Mouse (Mus musculus) embryonic facial prominence, embryonic 15.5 days (tissue): ENCODE results near the gene Tmem206. TPM values are rescaled to one million over a fixed set of nuclear protein-coding genes. Genes with fewer than 3 reads are reported as not detected.

Source experiments
- ATAC-seq: fragments of 200-750 bp; cut with Nextera tagmentation; 2 replicates; pipeline ENCODE4 v1.8.0; 2017; ENCODE audit warnings: low read depth, moderate TSS enrichment; ENCODE audit not compliant: insufficient number of reproducible peaks, low FRiP score, low TSS enrichment
- H3K27ac ChIP-seq: fragments of 300-500 bp; sonication (generic); replicated peaks from 2 replicates; pipeline ENCODE4 v1.5.1; 2015; ENCODE audit warnings: mild to moderate bottlenecking, inconsistent platforms
- H3K27me3 ChIP-seq: fragments of 300-500 bp; sonication (generic); 2 replicates; pipeline ENCODE4 v1.6.1; 2015; ENCODE audit warnings: inconsistent platforms
- H3K36me3 ChIP-seq: fragments of 300-500 bp; sonication (generic); 2 replicates; pipeline ENCODE4 v1.6.1; 2015; ENCODE audit warnings: mild to moderate bottlenecking, inconsistent platforms
- H3K4me1 ChIP-seq: fragments of 300-500 bp; sonication (generic); 2 replicates; pipeline ENCODE4 v1.6.1; 2015; ENCODE audit warnings: inconsistent platforms
- H3K4me2 ChIP-seq: fragments of 300-500 bp; sonication (generic); replicated peaks from 2 replicates; pipeline ENCODE4 v1.6.1; 2015; ENCODE audit warnings: mild to moderate bottlenecking, inconsistent platforms
- H3K4me3 ChIP-seq: fragments of 300-500 bp; sonication (generic); replicated peaks from 2 replicates; pipeline ENCODE4 v1.5.1; 2015; ENCODE audit warnings: mild to moderate bottlenecking, inconsistent platforms
- H3K9ac ChIP-seq: fragments of 300-500 bp; sonication (generic); 2 replicates; pipeline ENCODE4 v1.6.1; 2015; ENCODE audit warnings: inconsistent platforms
- H3K9me3 ChIP-seq: fragments of 300-500 bp; sonication (generic); replicated peaks from 2 replicates; pipeline ENCODE4 v1.6.1; 2016; ENCODE audit warnings: inconsistent platforms
- WGBS: fragments of 180-500 bp; shearing (Covaris S2); methylation state at CpG from one replicate; pipeline ENCODE4 v1.1.7; 2015; 5-methylcytosine and 5-hydroxymethylcytosine counted together
- polyA plus RNA-seq: library from polyadenylated mRNA; unstranded; fragments of >200 nt; fragmentation: Nextera tagmentation; extraction: Ambion mirVana; gene quantifications from 2 replicates; pipeline ENCODE4 v1.2.1, GENCODE M21; 2015

Tmem206 gene
- polyA plus RNA-seq, 1 experiment from 2014 or later = 17.9 TPM

- H3K36me3 ChIP-seq = peaks cover 47% of the 10 kb centered on the region
- no peak overlapping the region for H3K27ac ChIP-seq
- H3K9ac ChIP-seq = no peak overlapping the region
- H3K27me3 ChIP-seq = no peaks in the 10 kb centered on the region
- H3K4me1 ChIP-seq = peaks cover 7% of the 10 kb centered on the region
- no peaks in the 10 kb centered on the region for H3K9me3 ChIP-seq
- no peak overlapping the region for H3K4me3 ChIP-seq
- no peak for ATAC-seq
- 46% methylated on average over 1 of the region's 1 CpGs for WGBS
- H3K4me2 ChIP-seq = no peak overlapping the region
Observed at GRCm38 (mm10) chr1:191356936-191357335, 31.2 kb downstream of the Tmem206 start.

- H3K4me1 ChIP-seq = no peaks in the 10 kb centered on the region
- peaks cover 43% of the 10 kb centered on the region for H3K36me3 ChIP-seq
- H3K4me3 ChIP-seq = no peak overlapping the region
- H3K27ac ChIP-seq = no peak overlapping the region
- WGBS = 80% methylated on average over 7 of the region's 7 CpGs
- no peak for ATAC-seq
- H3K4me2 ChIP-seq = no peak overlapping the region
- no peaks in the 10 kb centered on the region for H3K9me3 ChIP-seq
- H3K27me3 ChIP-seq = no peaks in the 10 kb centered on the region
- no peak overlapping the region for H3K9ac ChIP-seq
Observed at GRCm38 (mm10) chr1:191359478-191359877, 33.8 kb downstream of the Tmem206 start.

GRCm38 (mm10) chr1:191362412-191362811, 36.7 kb downstream of the Tmem206 start:
- 84% methylated on average over 6 of the region's 6 CpGs for WGBS
- H3K9me3 ChIP-seq = no peaks in the 10 kb centered on the region
- no peak for ATAC-seq
- H3K27me3 ChIP-seq = no peaks in the 10 kb centered on the region
- no peak overlapping the region for H3K4me2 ChIP-seq
- no peak overlapping the region for H3K9ac ChIP-seq
- peaks cover 26% of the 10 kb centered on the region for H3K36me3 ChIP-seq
- no peak overlapping the region for H3K27ac ChIP-seq
- H3K4me1 ChIP-seq = 0 out of 2 replicates have a peak, but pooled peaks cover 8% of the 10 kb centered on the region
- H3K4me3 ChIP-seq = no peak overlapping the region

- Histone ChIP-seq H3K4me1 (0 out of 2 replicates have a peak, but pooled peaks cover 8% of the 10 kb centered on the region), H3K27me3 (no peaks in the 10 kb centered on the region), H3K27ac (no peak overlapping the region), H3K4me3 (no peak overlapping the region), H3K4me2 (no peak overlapping the region), H3K36me3 (peaks cover 24% of the 10 kb centered on the region), H3K9me3 (no peaks in the 10 kb centered on the region), H3K9ac (no peak overlapping the region)
- WGBS = 83% methylated on average over 4 of the region's 4 CpGs
- ATAC-seq = no peak
Observed at GRCm38 (mm10) chr1:191364477-191364876, 38.8 kb downstream of the Tmem206 start.

GRCm38 (mm10) chr1:191368193-191368592, 42.5 kb downstream of the Tmem206 start:
- Histone ChIP-seq H3K9ac (no peak overlapping the region), H3K9me3 (no peaks in the 10 kb centered on the region), H3K4me2 (no peak overlapping the region), H3K4me3 (no peak overlapping the region), H3K4me1 (0 out of 2 replicates have a peak, but pooled peaks cover 8% of the 10 kb centered on the region), H3K36me3 (0 out of 2 replicates have a peak, but pooled peaks cover 4% of the 10 kb centered on the region), H3K27me3 (no peaks in the 10 kb centered on the region), H3K27ac (no peak overlapping the region)
- no peak for ATAC-seq
- 82% methylated on average over 4 of the region's 4 CpGs for WGBS

GRCm38 (mm10) chr1:191369140-191369539, 43.4 kb downstream of the Tmem206 start:
- 0 out of 2 replicates have a peak, but pooled peaks cover 8% of the 10 kb centered on the region for H3K4me1 ChIP-seq
- no peaks in the 10 kb centered on the region for H3K27me3 ChIP-seq
- H3K9ac ChIP-seq = no peak overlapping the region
- H3K4me2 ChIP-seq = no peak overlapping the region
- H3K36me3 ChIP-seq = 0 out of 2 replicates have a peak, but pooled peaks cover 4% of the 10 kb centered on the region
- H3K27ac ChIP-seq = no peak overlapping the region
- H3K4me3 ChIP-seq = no peak overlapping the region
- ATAC-seq = no peak
- H3K9me3 ChIP-seq = no peaks in the 10 kb centered on the region

- no peaks in the 10 kb centered on the region for H3K27me3 ChIP-seq
- WGBS = 89% methylated on average over 10 of the region's 10 CpGs
- no peak for ATAC-seq
- H3K4me3 ChIP-seq = no peak overlapping the region
- no peaks in the 10 kb centered on the region for H3K4me1 ChIP-seq
- no peaks in the 10 kb centered on the region for H3K36me3 ChIP-seq
- H3K9me3 ChIP-seq = no peaks in the 10 kb centered on the region
- no peak overlapping the region for H3K9ac ChIP-seq
- no peak overlapping the region for H3K4me2 ChIP-seq
- H3K27ac ChIP-seq = no peak overlapping the region
Observed at GRCm38 (mm10) chr1:191374993-191375643, 49.4 kb downstream of the Tmem206 start.

- Histone ChIP-seq H3K4me3 (no peak overlapping the region), H3K27ac (no peak overlapping the region), H3K27me3 (no peaks in the 10 kb centered on the region), H3K9ac (no peak overlapping the region), H3K4me2 (no peak overlapping the region), H3K4me1 (no peaks in the 10 kb centered on the region), H3K36me3 (no peaks in the 10 kb centered on the region), H3K9me3 (no peaks in the 10 kb centered on the region)
- no peak for ATAC-seq
- 85% methylated on average over 5 of the region's 5 CpGs for WGBS
Observed at GRCm38 (mm10) chr1:191375644-191375998, 49.9 kb downstream of the Tmem206 start.

- no peaks in the 10 kb centered on the region for H3K9me3 ChIP-seq
- H3K36me3 ChIP-seq = no peaks in the 10 kb centered on the region
- no peaks in the 10 kb centered on the region for H3K4me1 ChIP-seq
- H3K9ac ChIP-seq = no peak overlapping the region
- H3K27ac ChIP-seq = no peak overlapping the region
- WGBS = 95% methylated on average over 2 of the region's 2 CpGs
- no peak overlapping the region for H3K4me2 ChIP-seq
- no peak overlapping the region for H3K4me3 ChIP-seq
- ATAC-seq = no peak
- H3K27me3 ChIP-seq = no peaks in the 10 kb centered on the region
Observed at GRCm38 (mm10) chr1:191378080-191378479, 52.4 kb downstream of the Tmem206 start.

GRCm38 (mm10) chr1:191380843-191381242, 55.1 kb downstream of the Tmem206 start:
- Histone ChIP-seq H3K9ac (no peak overlapping the region), H3K4me2 (no peak overlapping the region), H3K4me1 (no peaks in the 10 kb centered on the region), H3K9me3 (no peaks in the 10 kb centered on the region), H3K4me3 (no peak overlapping the region), H3K27me3 (no peaks in the 10 kb centered on the region), H3K27ac (no peak overlapping the region), H3K36me3 (no peaks in the 10 kb centered on the region)
- no peak for ATAC-seq
- WGBS = 85% methylated on average over 3 of the region's 3 CpGs

GRCm38 (mm10) chr1:191381955-191382736, 56.4 kb downstream of the Tmem206 start:
- no peak for ATAC-seq
- 78% methylated on average over 11 of the region's 11 CpGs for WGBS
- no peak overlapping the region for H3K4me3 ChIP-seq
- H3K27ac ChIP-seq = no peak overlapping the region
- no peak overlapping the region for H3K4me2 ChIP-seq
- no peaks in the 10 kb centered on the region for H3K9me3 ChIP-seq
- H3K9ac ChIP-seq = no peak overlapping the region
- no peaks in the 10 kb centered on the region for H3K36me3 ChIP-seq
- H3K4me1 ChIP-seq = no peaks in the 10 kb centered on the region
- H3K27me3 ChIP-seq = no peaks in the 10 kb centered on the region
